Mouse (Mus musculus) heart, adult 9 months (tissue): ENCODE measurements around the gene Cnpy1.

ENCODE experiments used
- DNase-seq, 2 experiments: peaks; one replicate each; pipeline ENCODE4 v3.0.0; 2022; ENCODE audit warnings: low spot score in 2 of 2

Gene Cnpy1

GRCm38 (mm10) chr5:28191201-28192098 lies 54.2 kb downstream of the Cnpy1 start:
- no peak for DNase-seq

DNA sequence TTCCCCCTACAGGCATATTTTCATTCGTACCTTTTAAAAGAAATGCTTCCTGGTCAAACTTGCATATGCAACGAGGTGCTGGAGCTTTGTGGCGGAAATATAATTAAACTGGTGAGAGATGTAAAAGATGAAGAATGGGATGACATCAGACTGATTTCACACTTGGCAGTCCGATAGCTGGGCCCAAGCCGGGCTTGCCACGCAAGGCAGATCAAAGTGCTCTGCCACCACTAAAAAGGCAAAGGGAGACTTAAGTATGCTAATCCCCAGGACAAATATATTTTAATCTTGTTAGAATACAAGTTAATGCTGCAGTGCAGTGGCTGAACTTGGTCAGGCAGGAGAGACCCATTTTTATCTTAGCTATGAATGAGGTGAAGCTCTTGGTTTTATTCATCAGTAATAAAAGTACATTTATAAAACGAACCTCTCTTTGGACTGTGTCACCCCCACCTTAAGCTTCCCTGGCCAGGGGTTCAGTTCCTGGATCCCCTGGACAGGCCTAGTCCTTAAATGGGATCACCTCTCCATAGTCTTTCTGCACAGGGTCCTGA lies 66.3 kb downstream of the Cnpy1 start:
- no peak for DNase-seq

DNA sequence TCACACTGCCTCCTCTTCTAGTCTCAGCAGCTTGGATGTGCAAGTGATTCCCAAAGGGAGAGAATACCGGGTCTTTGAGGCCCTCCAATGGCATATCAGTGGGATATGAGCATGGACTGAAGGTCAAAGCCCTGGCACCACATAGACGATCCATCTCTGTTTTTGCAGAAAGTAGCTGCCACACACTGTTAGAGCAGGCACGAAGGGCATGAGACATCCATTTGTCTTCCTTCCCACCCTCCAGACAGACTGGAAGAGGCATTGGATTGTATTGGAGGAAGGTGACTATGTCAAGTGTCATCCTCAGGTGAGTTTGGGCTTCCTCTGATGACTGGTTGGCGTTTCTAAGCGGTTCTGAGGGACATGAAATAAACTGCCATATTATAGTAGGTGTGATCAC lies 67.3 kb downstream of the Cnpy1 start:
- DNase-seq, result no peak

DNA sequence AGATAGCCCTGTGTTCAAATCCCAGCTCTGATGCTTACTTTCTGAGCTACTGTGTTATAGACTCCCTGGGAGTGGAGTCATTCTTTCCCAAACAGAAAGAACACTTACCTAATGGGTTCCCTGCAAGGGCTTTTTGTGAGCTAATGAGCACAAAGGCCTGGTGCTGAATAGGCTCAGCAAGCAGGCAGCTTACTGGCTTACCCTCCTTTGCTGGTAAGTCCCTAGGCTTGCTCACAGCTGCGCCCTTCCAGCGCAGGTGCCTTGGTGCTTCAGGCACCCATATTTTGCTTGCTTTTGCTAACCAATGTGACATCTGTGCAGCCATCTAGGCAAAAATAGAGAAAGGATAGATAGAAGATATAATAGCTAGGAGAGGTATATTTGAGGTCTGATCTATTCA lies 69.0 kb downstream of the Cnpy1 start:
- no peak for DNase-seq

- no peak for DNase-seq
Observed at GRCm38 (mm10) chr5:28176023-28176422, 69.6 kb downstream of the Cnpy1 start.

DNA sequence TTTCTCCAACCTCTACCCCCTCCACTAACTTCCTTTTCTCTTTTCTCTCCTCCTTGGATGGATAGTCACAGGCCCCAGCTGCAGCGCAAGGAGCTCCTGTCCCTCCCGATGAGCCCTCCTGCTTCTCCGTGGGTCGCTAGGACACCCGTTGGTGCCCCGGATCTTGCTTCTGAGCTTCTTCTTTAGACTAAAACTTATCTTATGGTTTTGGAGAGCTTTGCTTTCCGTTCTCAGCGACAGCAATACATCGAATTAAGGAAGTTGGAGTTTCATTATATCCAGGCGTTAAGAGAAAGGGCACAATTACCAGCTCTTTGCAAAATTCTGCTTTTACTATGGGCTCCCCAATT lies 70.1 kb downstream of the Cnpy1 start:
- DNase-seq, result no peak

DNA sequence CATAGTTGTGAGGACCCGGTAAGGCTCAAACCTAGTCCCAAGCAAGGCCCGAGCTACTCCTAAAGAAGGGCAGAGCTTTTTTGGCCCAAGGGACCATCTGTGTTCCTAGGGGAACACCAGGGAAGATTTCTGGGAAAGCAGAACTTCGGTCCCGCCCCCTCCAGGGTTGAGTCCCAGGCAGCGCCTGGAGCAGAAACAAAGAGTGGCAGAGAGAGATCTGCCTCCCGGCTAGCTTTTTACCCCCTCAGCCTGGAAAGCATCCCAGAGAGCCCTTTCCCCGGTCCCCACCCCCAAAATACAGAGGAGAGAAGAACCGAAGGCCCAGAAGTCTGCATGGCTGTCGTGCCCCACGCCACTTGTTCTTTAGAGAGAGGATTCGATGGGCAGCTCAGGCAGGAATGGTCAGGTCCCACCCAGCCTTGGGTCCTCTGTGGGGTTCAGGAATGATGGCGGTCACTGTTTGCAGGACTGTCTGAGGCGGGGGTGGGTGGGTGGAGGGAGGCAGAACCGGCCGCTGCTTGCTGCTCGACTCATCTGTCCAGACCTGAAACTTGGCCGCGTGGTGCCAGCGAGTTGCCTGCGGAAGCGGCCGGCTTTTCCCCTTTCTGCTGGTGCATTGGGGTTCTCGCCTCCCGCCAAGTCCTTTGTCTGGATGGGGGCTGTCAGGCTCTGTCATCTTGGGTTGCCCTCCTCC lies 70.6 kb downstream of the Cnpy1 start:
- DNase-seq, result no peak

DNA sequence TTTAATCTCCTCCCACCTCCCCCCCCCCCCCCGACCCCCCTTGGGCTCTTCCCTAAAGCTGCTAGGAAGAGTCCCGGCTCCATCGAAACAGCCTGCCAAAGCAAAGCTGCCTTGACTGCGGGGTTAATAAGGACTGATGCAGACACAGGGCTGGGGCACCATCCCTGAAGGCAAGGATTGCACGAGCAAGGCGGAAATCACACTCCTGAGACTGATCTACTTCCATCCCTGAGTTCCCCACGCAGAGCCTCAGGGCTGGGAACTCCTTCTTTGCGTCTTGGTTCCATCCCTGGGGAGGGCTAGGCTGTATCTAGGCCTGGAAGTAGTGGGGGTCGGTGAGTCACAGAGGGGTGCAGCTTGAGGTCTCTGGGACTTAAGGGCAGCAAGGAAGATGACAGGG lies 71.5 kb downstream of the Cnpy1 start:
- DNase-seq, result no peak

DNA sequence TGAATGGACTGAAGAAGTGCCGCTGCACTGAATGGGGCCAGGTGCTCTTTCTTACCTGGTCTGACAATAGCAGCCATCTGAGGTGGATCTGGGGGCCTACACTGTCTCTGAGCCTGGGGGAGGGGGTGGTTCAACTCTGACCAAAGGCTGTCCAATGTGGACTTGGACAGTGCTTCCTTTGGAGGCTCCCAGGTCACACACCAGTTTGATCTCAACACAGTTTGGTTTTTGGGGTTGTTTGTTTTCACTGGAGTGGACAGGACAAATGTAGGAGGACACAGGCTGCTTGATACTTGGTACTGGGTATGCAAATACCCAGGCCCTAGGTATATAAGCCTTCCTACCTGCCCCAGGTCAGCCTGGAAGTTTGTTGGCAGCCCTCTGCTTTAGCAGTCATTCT lies 71.9 kb downstream of the Cnpy1 start:
- no peak for DNase-seq

- DNase-seq, result no peak
Observed at GRCm38 (mm10) chr5:28172921-28173670, 72.5 kb downstream of the Cnpy1 start.

GRCm38 (mm10) chr5:28172261-28172920 lies 73.2 kb downstream of the Cnpy1 start:
- no peak for DNase-seq

- DNase-seq, result no peak
Observed at GRCm38 (mm10) chr5:28171667-28172066, 73.9 kb downstream of the Cnpy1 start.

- no peak for DNase-seq
Observed at GRCm38 (mm10) chr5:28170892-28171291, 74.7 kb downstream of the Cnpy1 start.

DNA sequence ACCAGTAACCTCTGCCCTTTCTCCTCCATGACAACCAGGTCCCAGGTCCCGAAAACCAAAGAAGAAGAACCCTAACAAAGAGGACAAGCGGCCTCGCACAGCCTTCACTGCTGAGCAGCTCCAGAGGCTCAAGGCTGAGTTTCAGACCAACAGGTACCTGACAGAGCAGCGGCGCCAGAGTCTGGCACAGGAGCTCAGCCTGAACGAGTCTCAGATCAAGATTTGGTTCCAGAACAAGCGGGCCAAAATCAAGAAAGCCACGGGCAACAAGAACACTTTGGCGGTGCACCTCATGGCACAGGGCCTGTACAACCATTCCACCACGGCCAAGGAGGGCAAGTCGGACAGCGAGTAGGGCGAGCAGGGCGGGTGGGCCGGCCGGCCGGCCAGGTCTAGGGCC lies 75.5 kb downstream of the Cnpy1 start:
- no peak for DNase-seq

DNA sequence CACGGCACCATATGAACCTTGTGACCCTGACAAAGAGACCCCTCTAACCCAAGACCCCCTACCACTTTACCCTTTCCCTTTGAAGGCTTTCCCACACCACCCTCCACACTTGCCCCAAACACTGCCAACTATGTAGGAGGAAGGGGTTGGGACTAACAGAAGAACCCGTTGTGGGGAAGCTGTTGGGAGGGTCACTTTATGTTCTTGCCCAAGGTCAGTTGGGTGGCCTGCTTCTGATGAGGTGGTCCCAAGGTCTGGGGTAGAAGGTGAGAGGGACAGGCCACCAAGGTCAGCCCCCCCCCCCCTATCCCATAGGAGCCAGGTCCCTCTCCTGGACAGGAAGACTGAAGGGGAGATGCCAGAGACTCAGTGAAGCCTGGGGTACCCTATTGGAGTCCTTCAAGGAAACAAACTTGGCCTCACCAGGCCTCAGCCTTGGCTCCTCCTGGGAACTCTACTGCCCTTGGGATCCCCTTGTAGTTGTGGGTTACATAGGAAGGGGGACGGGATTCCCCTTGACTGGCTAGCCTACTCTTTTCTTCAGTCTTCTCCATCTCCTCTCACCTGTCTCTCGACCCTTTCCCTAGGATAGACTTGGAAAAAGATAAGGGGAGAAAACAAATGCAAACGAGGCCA lies 76.3 kb downstream of the Cnpy1 start:
- DNase-seq, result no peak

DNA sequence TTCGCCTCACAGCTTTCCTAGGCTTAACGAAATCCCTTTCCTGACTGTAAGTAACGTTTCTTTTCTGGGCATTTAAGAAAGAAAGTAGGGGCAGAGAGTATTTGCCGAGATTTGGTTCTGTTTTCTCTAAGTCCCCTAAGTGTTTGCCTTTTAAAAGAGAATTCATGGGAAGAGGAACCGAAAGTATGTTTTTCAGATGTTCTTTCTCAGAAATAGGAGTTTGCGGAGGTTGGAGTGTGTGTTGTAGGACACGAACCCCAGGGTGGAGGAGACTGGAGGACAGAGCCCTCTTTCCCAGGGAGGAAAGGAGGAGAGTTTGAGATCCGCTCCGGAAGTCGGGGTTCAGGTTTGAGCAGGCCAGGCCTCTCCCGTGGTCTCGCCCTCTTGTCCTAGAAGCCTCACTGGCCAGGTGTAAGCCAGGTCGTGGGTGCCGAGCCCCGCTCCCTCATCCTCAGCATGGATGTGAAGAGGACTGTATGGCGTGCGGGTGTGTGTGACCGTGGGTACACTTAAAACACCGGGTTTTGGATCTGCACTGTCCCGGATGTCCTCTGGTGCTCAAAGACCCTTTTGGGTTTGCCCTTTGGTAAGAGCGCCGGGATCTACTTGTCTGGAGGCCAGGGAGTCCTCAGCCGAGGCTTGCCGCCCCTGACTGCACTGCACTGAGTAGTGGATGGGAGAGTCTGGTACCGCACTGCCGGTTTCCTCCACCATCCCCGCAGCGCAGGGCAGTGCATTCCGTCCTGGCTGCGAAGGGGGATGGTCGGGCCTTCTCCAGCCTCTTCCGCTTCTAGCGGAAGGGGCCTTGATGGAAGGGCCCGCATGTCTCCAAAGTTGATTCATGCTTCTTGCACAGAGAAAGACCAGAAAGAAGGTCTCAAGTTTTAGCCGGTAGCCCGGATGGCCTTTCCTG lies 77.1 kb downstream of the Cnpy1 start:
- DNase-seq, result no peak

- DNase-seq, result peak in 1 of 2 experiments; percentile 12
Observed at GRCm38 (mm10) chr5:28167611-28168252, 77.9 kb downstream of the Cnpy1 start.

DNA sequence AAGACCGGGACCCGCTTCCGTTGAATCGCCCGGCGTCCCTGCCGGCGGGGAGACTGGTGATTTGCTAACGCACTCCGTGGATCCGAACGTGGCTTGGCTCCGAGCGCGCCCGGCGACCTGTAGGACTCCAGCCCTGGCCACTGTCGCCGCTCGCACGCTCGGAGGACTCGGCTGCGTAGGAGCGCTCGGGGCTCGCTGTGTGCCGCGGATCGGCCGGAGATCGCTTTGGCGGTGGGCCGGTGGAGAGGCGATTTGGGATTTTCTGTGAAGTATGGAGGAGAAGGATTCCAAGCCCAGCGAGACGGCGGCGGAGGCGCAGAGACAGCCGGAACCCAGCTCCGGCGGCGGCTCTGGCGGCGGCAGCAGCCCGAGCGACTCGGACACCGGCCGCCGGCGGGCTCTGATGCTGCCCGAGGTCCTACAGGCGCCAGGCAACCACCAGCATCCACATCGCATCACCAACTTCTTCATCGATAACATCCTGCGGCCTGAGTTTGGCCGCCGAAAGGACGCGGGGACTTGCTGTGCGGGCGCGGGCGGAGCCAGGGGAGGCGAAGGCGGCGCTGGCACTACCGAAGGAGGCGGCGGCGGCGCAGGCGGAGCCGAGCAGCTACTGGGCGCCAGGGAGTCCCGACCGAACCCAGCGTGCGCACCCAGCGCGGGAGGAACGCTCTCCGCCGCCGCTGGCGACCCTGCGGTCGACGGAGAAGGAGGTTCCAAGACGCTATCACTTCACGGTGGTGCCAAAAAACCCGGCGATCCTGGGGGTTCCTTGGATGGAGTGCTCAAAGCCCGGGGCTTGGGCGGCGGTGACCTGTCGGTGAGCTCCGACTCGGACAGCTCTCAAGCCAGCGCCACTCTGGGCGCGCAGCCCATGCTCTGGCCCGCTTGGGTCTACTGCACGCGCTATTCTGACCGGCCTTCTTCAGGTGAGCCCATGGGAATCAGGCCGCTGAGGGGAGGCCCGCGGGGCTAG lies 79.1 kb downstream of the Cnpy1 start:
- peak in 1 of 2 experiments; percentile 10 for DNase-seq
